Comparison of ENCODE assay signal across 8 mouse cellular contexts in genomic region chr14:18331693-18332131, GRCm38 (mm10). TPM values are rescaled to one million over a fixed set of nuclear protein-coding genes. Genes with fewer than 3 reads are reported as not detected.
A peak's percentile ranks its signal among the peaks of the same experiment; 100 is the strongest.
DNase-seq lines count a peak whose midpoint lies in the region; ATAC-seq lines count a peak whose summit lies in the region.

TSS of gene Ube2e1 (minus strand) at chr14:18331859.

- no peaks in the 10 kb centered on the region for H3K36me3 ChIP-seq in hindbrain, embryonic 12.5 days

- WGBS in hindbrain, embryonic 12.5 days = 1% methylated on average over 37 of the region's 39 CpGs

- H3K27ac ChIP-seq in hindbrain, embryonic 12.5 days = peak within 1 kb of the TSS; percentile 86

- H3K4me1 ChIP-seq in hindbrain, embryonic 12.5 days = peaks cover 25% of the 10 kb centered on the region

- H3K4me2 ChIP-seq in hindbrain, embryonic 12.5 days (replicated peaks) = peak within 1 kb of the TSS; percentile 68

- H3K27me3 ChIP-seq in hindbrain, embryonic 12.5 days = no peaks in the 10 kb centered on the region

- H3K4me3 ChIP-seq in hindbrain, embryonic 12.5 days = peak within 1 kb of the TSS; percentile 93

- H3K9ac ChIP-seq in hindbrain, embryonic 12.5 days = peak within 1 kb of the TSS; percentile 98

- DNase-seq in MN1 (ENCODE audit: low spot score) = peak; percentile 66
- peak; percentile 64 for DNase-seq in cerebellum, adult 9-10 months
- DNase-seq in frontal cortex, postnatal 14 days (ENCODE audit: low spot score in 2 of 2) = peak; percentile 42 to 59
- peak; percentile 75 for DNase-seq in layer of hippocampus, postnatal 36 days
- peak; percentile 76 for DNase-seq in lung, postnatal 25 days (ENCODE audit: low spot score)
- peak; percentile 41 for DNase-seq in retina, adult 2 months (ENCODE audit: low read depth, low spot score)
- peak; percentile 86 for DNase-seq in thymus, postnatal 25 days

- H3K9me3 ChIP-seq in hindbrain, embryonic 12.5 days (replicated peaks) = no peaks in the 10 kb centered on the region

- ATAC-seq in hindbrain, embryonic 12.5 days (ENCODE audit: low FRiP score) = peak; percentile 89

RNA-seq across cellular contexts. Expression of gene Ube2e1, which starts in this region (rescaled TPM):
- 176 and 178 TPM in 2 replicates for polyA plus RNA-seq in hindbrain, embryonic 12.5 days (2016; fragmentation: Nextera tagmentation; extraction: Ambion mirVana)
- total RNA-seq in layer of hippocampus, postnatal 36 days (2021) = 100 to 1,000 TPM; 112 to 119 TPM

Comparison
In these comparisons a context has a peak if more than half of its experiments do, and no peak if none do; other contexts are left out.
1. Peak in every context shown above with its lines: DNase-seq, ATAC-seq, H3K4me3 ChIP-seq and H3K27ac ChIP-seq.